Mouse (Mus musculus) heart, embryonic 11.5 days (tissue): ENCODE results near the gene Gpat3. TPM values are rescaled to one million over a fixed set of nuclear protein-coding genes. Genes with fewer than 3 reads are reported as not detected.
A peak's percentile ranks its signal among the peaks of the same experiment; 100 is the strongest.

Experiments
- ATAC-seq: fragments of 200-750 bp; cut with Nextera tagmentation; replicated peaks from 2 replicates; pipeline ENCODE4 v1.8.0; 2017; ENCODE audit warnings: moderate library complexity; ENCODE audit not compliant: insufficient number of reproducible peaks, low FRiP score, low TSS enrichment
- H3K27ac ChIP-seq: fragments of 300-500 bp; sonication (generic); 2 replicates; pipeline ENCODE4 v1.5.1; 2014; ENCODE audit warnings: mild to moderate bottlenecking, low read depth, low read length
- H3K27me3 ChIP-seq: fragments of 300-500 bp; sonication (generic); 2 replicates; pipeline ENCODE4 v1.6.1; 2014; ENCODE audit warnings: mild to moderate bottlenecking, low read length, mixed read lengths; ENCODE audit not compliant: control insufficient read depth, insufficient read depth
- H3K36me3 ChIP-seq: fragments of 300-500 bp; sonication (generic); 2 replicates; pipeline ENCODE4 v1.6.1; 2014; ENCODE audit warnings: mild to moderate bottlenecking, low read length, moderate library complexity, mixed read lengths; ENCODE audit not compliant: control insufficient read depth, insufficient read depth
- H3K4me1 ChIP-seq: fragments of 300-500 bp; sonication (generic); 2 replicates; pipeline ENCODE4 v1.6.1; 2014; ENCODE audit warnings: low read length; ENCODE audit not compliant: control insufficient read depth, insufficient read depth
- H3K4me2 ChIP-seq: fragments of 300-500 bp; sonication (generic); 2 replicates; pipeline ENCODE4 v1.6.1; 2014; ENCODE audit warnings: mild to moderate bottlenecking, moderate library complexity
- H3K4me3 ChIP-seq: fragments of 300-500 bp; sonication (generic); 2 replicates; pipeline ENCODE4 v1.5.1; 2014; ENCODE audit warnings: low read depth, low read length
- H3K9ac ChIP-seq: fragments of 300-500 bp; sonication (generic); 2 replicates; pipeline ENCODE4 v1.6.1; 2014; ENCODE audit warnings: mild to moderate bottlenecking, low read depth, low read length, moderate library complexity
- H3K9me3 ChIP-seq: fragments of 300-500 bp; sonication (generic); replicated peaks from 2 replicates; pipeline ENCODE4 v1.6.1; 2016; ENCODE audit warnings: low read length; ENCODE audit not compliant: control insufficient read depth
- WGBS: fragments of 180-500 bp; shearing (Covaris S2); extraction: QIAGEN DNeasy Blood & Tissue Kit; methylation state at CpG from one replicate; pipeline ENCODE4 v1.1.7; 2014; ENCODE audit not compliant: insufficient replicate concordance; 5-methylcytosine and 5-hydroxymethylcytosine counted together
- polyA plus RNA-seq: library from polyadenylated mRNA; unstranded; fragments of >200 nt; fragmentation: Nextera tagmentation; extraction: Ambion mirVana; gene quantifications from 2 replicates; pipeline ENCODE4 v1.2.1, GENCODE M21; 2014

Gene Gpat3
- polyA plus RNA-seq, 1 experiment from 2014 or later: 7.4 TPM

DNA sequence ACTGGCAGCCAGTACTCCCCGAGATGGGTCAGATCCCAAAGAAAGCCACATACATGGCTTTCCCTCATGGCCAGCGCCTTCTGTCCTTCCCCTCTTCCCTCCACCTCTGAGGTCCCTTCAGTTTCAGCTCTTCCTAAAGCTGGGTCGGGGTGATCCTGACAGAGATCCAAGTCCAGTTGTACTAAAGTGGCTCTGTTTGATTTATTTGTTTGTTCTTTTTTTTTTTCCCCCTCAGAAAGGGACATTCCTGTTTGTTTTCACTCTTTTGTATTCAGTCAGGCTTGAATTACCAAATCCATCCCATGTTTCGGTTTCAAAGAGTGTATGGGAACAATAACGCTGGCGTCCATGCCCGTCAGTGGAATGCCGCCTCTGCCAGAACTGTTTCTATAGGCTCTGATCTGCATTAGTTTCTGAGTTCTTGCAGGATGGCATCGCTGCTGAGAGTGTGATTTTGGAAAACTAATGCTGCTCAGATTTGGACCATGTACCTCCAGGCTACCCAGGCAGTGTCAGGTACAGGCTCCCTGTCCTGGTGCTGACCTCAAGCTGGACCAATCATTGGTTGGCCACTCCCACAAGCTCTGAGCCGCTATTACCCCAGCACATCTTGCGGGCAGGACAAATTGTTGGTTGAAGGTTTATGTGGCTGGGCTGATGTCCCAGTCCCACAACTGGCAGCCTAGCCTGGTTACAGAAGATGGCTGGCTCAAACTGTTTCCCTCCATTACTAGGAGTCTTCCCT, 54.4 kb downstream of the Gpat3 start:
- H3K27me3 ChIP-seq: no peaks in the 10 kb centered on the region
- H3K27ac ChIP-seq: no peak overlapping the region
- 81% methylated on average over 11 of the region's 11 CpGs for WGBS
- no peak overlapping the region for H3K4me2 ChIP-seq
- ATAC-seq: no peak
- no peaks in the 10 kb centered on the region for H3K4me1 ChIP-seq
- no peaks in the 10 kb centered on the region for H3K36me3 ChIP-seq
- peaks cover 4% of the 10 kb centered on the region; the same call in 1 of the 2 replicates for H3K9me3 ChIP-seq
- no peak overlapping the region for H3K4me3 ChIP-seq
- no peak overlapping the region for H3K9ac ChIP-seq

GRCm38 (mm10) chr5:100901046-100901445, 55.5 kb downstream of the Gpat3 start:
- Histone ChIP-seq H3K36me3 (no peaks in the 10 kb centered on the region), H3K9me3 (peaks cover 4% of the 10 kb centered on the region; the same call in 1 of the 2 replicates), H3K9ac (no peak overlapping the region), H3K4me1 (no peaks in the 10 kb centered on the region), H3K27ac (no peak overlapping the region), H3K27me3 (no peaks in the 10 kb centered on the region), H3K4me3 (no peak overlapping the region), H3K4me2 (no peak overlapping the region)
- ATAC-seq: no peak
- 78% methylated on average over 5 of the region's 5 CpGs for WGBS

- no peaks in the 10 kb centered on the region for H3K27me3 ChIP-seq
- 74% methylated on average over 7 of the region's 7 CpGs for WGBS
Observed at GRCm38 (mm10) chr5:100908478-100908877, 63.0 kb downstream of the Gpat3 start.

GRCm38 (mm10) chr5:100908901-100909300, 63.4 kb downstream of the Gpat3 start:
- no peak overlapping the region for H3K4me2 ChIP-seq
- no peak overlapping the region for H3K27ac ChIP-seq
- no peak overlapping the region for H3K4me3 ChIP-seq
- H3K27me3 ChIP-seq: no peaks in the 10 kb centered on the region
- ATAC-seq: no peak
- H3K36me3 ChIP-seq: no peaks in the 10 kb centered on the region
- H3K9ac ChIP-seq: no peak overlapping the region
- H3K9me3 ChIP-seq: no peaks in the 10 kb centered on the region
- WGBS: 87% methylated on average over 10 of the region's 10 CpGs
- peaks cover 6% of the 10 kb centered on the region for H3K4me1 ChIP-seq

More at GRCm38 (mm10) chr5:100908478-100908877, 63.0 kb downstream of the Gpat3 start:
- no peaks in the 10 kb centered on the region for H3K9me3 ChIP-seq
- H3K9ac ChIP-seq: no peak overlapping the region
- no peak overlapping the region for H3K4me2 ChIP-seq
- H3K4me3 ChIP-seq: no peak overlapping the region
- no peaks in the 10 kb centered on the region for H3K36me3 ChIP-seq
- H3K4me1 ChIP-seq: peaks cover 6% of the 10 kb centered on the region
- H3K27ac ChIP-seq: no peak overlapping the region
- no peak for ATAC-seq

GRCm38 (mm10) chr5:100909691-100910090, 64.2 kb downstream of the Gpat3 start:
- ATAC-seq: no peak

GRCm38 (mm10) chr5:100911502-100912097, 66.1 kb downstream of the Gpat3 start:
- Histone ChIP-seq H3K4me2 (no peak overlapping the region), H3K4me3 (no peak overlapping the region), H3K9ac (no peak overlapping the region), H3K27me3 (no peaks in the 10 kb centered on the region), H3K36me3 (no peaks in the 10 kb centered on the region), H3K4me1 (peaks cover 6% of the 10 kb centered on the region), H3K9me3 (no peaks in the 10 kb centered on the region), H3K27ac (no peak overlapping the region)
- ATAC-seq: no peak
- 65% methylated on average over 19 of the region's 19 CpGs for WGBS

More at GRCm38 (mm10) chr5:100909691-100910090, 64.2 kb downstream of the Gpat3 start:
- H3K9me3 ChIP-seq: no peaks in the 10 kb centered on the region
- 44% methylated on average over 11 of the region's 11 CpGs for WGBS
- no peak overlapping the region; the same call in 1 of the 2 replicates for H3K4me2 ChIP-seq
- H3K4me3 ChIP-seq: no peak overlapping the region
- peaks cover 6% of the 10 kb centered on the region for H3K4me1 ChIP-seq
- H3K27me3 ChIP-seq: no peaks in the 10 kb centered on the region
- no peak overlapping the region for H3K9ac ChIP-seq
- no peaks in the 10 kb centered on the region for H3K36me3 ChIP-seq
- H3K27ac ChIP-seq: peak overlapping the region; percentile 1; the same call in 1 of the 2 replicates

- Histone ChIP-seq H3K4me2 (no peak overlapping the region), H3K9ac (no peak overlapping the region), H3K9me3 (no peaks in the 10 kb centered on the region), H3K27me3 (no peaks in the 10 kb centered on the region), H3K36me3 (no peaks in the 10 kb centered on the region), H3K4me1 (peaks cover 6% of the 10 kb centered on the region), H3K4me3 (no peak overlapping the region), H3K27ac (no peak overlapping the region)
- ATAC-seq: no peak
- WGBS: 72% methylated on average over 7 of the region's 7 CpGs
Observed at GRCm38 (mm10) chr5:100912366-100912765, 66.9 kb downstream of the Gpat3 start.

- no peak for ATAC-seq
- Histone ChIP-seq H3K4me2 (no peak overlapping the region), H3K4me1 (peaks cover 6% of the 10 kb centered on the region), H3K36me3 (no peaks in the 10 kb centered on the region), H3K9me3 (no peaks in the 10 kb centered on the region), H3K27me3 (no peaks in the 10 kb centered on the region), H3K27ac (no peak overlapping the region), H3K9ac (no peak overlapping the region), H3K4me3 (no peak overlapping the region)
- 58% methylated on average over 9 of the region's 9 CpGs for WGBS
Observed at GRCm38 (mm10) chr5:100913274-100913673, 67.8 kb downstream of the Gpat3 start.
